Mouse (Mus musculus): ENCODE results near the gene R3hdm4. TPM values are rescaled to one million over a fixed set of nuclear protein-coding genes. Genes with fewer than 3 reads are reported as not detected.
A peak's percentile ranks its signal among the peaks of the same experiment; 100 is the strongest.

Gene R3hdm4
- total and polyA plus RNA-seq, 3 experiments, result 10.5 to 59.4 (median 22.3) TPM

DNA sequence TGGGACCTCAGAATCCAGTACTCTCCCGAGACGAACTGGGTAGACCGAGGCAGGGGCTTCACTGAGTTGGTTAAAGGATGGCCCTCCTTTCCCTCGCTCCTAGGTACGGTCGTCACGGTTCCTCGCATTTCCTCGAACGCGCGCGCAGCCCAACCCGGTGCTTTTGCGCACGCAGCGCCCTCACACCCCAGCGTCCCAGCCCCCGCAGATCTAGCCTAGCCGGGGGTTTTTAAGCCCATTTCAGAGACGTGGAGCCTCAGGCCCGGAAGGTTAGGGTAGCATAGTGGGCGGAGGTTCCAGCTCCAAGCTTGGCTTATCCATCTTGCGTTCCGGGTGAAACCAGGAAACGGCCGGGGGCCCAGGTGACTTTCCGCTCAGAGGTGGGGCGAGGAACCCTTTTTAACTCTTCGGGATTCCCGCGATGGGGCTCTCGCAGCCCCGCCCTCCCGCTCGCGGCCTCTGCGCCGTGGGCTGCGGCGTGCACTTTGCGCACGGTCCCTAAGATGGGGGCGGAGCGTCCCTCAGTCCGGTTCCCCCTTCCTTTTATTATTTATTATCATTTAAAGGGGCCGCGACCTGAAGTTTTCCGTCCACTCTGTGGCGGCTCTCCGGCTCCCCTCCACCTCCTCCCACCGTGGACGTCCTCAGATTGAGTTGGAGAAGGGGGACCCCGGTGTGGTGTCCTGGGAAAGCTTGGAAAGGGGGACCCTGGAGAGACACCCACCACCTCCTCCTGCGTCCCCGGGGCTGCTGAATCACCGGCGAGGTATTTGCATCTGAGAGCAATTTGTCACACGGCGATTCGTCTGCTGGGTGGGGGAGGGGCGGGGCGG, 5.7 kb upstream of the R3hdm4 start, which contains the start of gene Arid3a (continued):
- TF ChIP-seq HCFC1 (IDR thresholded peaks at IDR 0.05; ENCODE audit: low read depth, low read length) (peak; percentile 74), MXI1 (IDR thresholded peaks at IDR 0.05; ENCODE audit: low read depth, low read length) (peak; percentile 80), SIN3A (IDR thresholded peaks at IDR 0.05; ENCODE audit: low read length) (peak; percentile 96), GABPA (IDR thresholded peaks at IDR 0.05; ENCODE audit: insufficient replicate concordance, low read depth, low read length) (no peak), POLR2A (IDR thresholded peaks at IDR 0.05; ENCODE audit: low read depth, low read length) (peak; percentile 69), ZKSCAN1 (IDR thresholded peaks at IDR 0.05; ENCODE audit: borderline replicate concordance, low read depth, low read length) (no peak), IRF4 (IDR thresholded peaks at IDR 0.05; ENCODE audit: low read depth, low read length) (peak; percentile 71), JUN (IDR thresholded peaks at IDR 0.05; ENCODE audit: insufficient read depth, low read depth, low read length) (no peak), E2F4 (IDR thresholded peaks at IDR 0.05; ENCODE audit: insufficient replicate concordance, low read depth, low read length) (peak; percentile 86; the same call in 1 of the 2 replicates)

DNA sequence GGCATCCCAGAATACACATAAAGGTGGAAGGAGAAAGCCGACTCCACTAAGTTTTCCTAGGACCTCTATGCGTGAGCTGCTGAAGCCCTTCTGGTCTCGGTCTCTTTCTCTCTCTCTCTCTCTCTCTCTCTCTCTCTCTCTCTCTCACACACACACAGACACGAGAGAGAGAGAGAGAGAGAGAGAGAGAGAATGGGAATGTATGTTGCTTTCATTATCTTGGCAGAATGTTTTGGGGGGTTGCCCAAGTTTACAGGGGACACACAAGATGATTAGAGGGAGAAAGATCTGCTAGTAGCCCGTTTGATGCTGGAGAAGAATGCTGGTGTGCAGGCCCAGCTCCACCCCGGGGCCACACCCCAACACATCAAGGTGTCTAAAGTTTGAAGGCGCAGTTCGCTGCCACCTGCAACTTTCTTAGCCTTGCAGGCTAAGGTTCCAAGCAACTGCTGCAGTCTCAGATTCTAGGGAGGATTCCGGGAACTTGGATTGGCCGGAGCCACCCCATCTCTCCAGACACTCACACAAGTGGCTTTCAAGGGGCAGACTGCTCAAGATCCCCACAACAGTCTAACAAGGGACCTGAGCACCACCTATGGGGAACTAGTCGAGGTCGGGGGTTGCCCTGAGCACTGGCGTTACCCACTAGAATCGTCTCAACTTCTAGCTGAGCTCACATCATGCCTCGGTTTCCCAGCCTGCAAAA, 4.9 kb upstream of the R3hdm4 start:
- H3K4me1 ChIP-seq (ENCODE audit: control insufficient read depth in 1 of 2, insufficient read depth in 2 of 2), result peaks cover 3 to 46% of the 10 kb centered on the region in 2 experiments
- dilution Hi-C loops (cut with MboI; ENCODE audit: extremely low pct_ligation_motif_present, extremely low pct_unique_long_range_greater_than_20kb, low sequenced_read_pairs), result no loop called here
- DNase-seq (ENCODE audit: extremely low read depth), result peak; percentile 46

GRCm38 (mm10) chr10:79924998-79925784, 4.2 kb upstream of the R3hdm4 start:
- H3K27ac ChIP-seq (ENCODE audit: insufficient read depth, low read depth), result peak overlapping the region; percentile 81; the same call in 1 of the 2 replicates
- in situ Hi-C loops (cut with MboI; ENCODE audit: low pct_ligation_motif_present, low pct_unique_long_range_greater_than_20kb, low sequenced_read_pairs) (loop anchor here (5.0 kb wide), 3 partner anchors 33 to 93 kb away; partner anchors contain the start of genes Cfd and Wdr18), dilution Hi-C loops (cut with MboI; ENCODE audit: extremely low pct_ligation_motif_present, extremely low pct_unique_long_range_greater_than_20kb, low sequenced_read_pairs) (no loop called here)
- peaks cover 0 to 6% of the 10 kb centered on the region in 2 experiments for H3K36me3 ChIP-seq (replicated peaks in 1 of 2; ENCODE audit: control insufficient read depth in 1 of 2, insufficient read depth in 1 of 2, low read length in 1 of 2)
- DNase-seq (ENCODE audit: extremely low read depth), result peak; percentile 81
- H3K79me2 ChIP-seq (replicated peaks; ENCODE audit: control insufficient read depth, extremely low read depth, insufficient read depth, poor library complexity, severe bottlenecking), result peaks cover 33% of the 10 kb centered on the region
- no peaks in the 10 kb centered on the region for H3K27me3 ChIP-seq (replicated peaks)
- H3K9ac ChIP-seq (ENCODE audit: insufficient read depth, low read depth), result peak overlapping the region; percentile 75; the same call in 1 of the 2 replicates
- H3K4me1 ChIP-seq (ENCODE audit: control insufficient read depth in 1 of 2, insufficient read depth in 2 of 2), result peaks cover 2 to 38% of the 10 kb centered on the region in 2 experiments
- no peak overlapping the region for H3K4me3 ChIP-seq (replicated peaks in 1 of 3; ENCODE audit: low read depth in 2 of 3, low read length in 2 of 3, poor library complexity in 1 of 3)
- peak overlapping the region; percentile 92 for H3K4me2 ChIP-seq (ENCODE audit: insufficient read depth, low read depth, poor library complexity, severe bottlenecking)
- H3K9me3 ChIP-seq (replicated peaks; ENCODE audit: low read length), result peaks cover 4% of the 10 kb centered on the region
- peak; percentile 60; the same call in 1 of the 2 replicates for TF ChIP-seq MAZ (IDR thresholded peaks at IDR 0.05; ENCODE audit: low read depth, low read length)
- no peak for TF ChIP-seq ZKSCAN1 (IDR thresholded peaks at IDR 0.05; ENCODE audit: borderline replicate concordance, low read depth, low read length)
- peak; percentile 86 for TF ChIP-seq IRF4 (IDR thresholded peaks at IDR 0.05; ENCODE audit: low read depth, low read length)
- peak; percentile 99 for TF ChIP-seq ZC3H11A (IDR thresholded peaks at IDR 0.05; ENCODE audit: low read depth, low read length)
- TF ChIP-seq JUN (IDR thresholded peaks at IDR 0.05; ENCODE audit: insufficient read depth, low read depth, low read length), result no peak
- no peak; the same call in 1 of the 2 replicates for TF ChIP-seq JUND (conservative IDR thresholded peaks at IDR 0.05; ENCODE audit: low read depth, low read length)
- peak; percentile 94 to 100 for TF ChIP-seq CTCF (conservative IDR thresholded peaks at IDR 0.05 in 1 of 2, IDR thresholded peaks at IDR 0.05 in 1 of 2; ENCODE audit: low read depth in 2 of 2, low read length in 2 of 2)
- peak; percentile 90 for TF ChIP-seq MEF2A (IDR thresholded peaks at IDR 0.05; ENCODE audit: borderline replicate concordance, low read depth, low read length)
- TF ChIP-seq CHD1 (IDR thresholded peaks at IDR 0.05; ENCODE audit: low read depth, low read length), result no peak
- TF ChIP-seq EP300 (IDR thresholded peaks at IDR 0.05; ENCODE audit: low read length), result peak; percentile 53
- TF ChIP-seq BHLHE40 (IDR thresholded peaks at IDR 0.05; ENCODE audit: low read depth, low read length), result 0 out of 2 replicates have a peak, but pooled peaks have one; percentile 41
- peak; percentile 94 for TF ChIP-seq SIN3A (IDR thresholded peaks at IDR 0.05; ENCODE audit: low read length)
- TF ChIP-seq USF1 (IDR thresholded peaks at IDR 0.05; ENCODE audit: low read depth, low read length), result no peak
- TF ChIP-seq ETS1 (conservative IDR thresholded peaks at IDR 0.05; ENCODE audit: low read depth, low read length), result peak; percentile 56; the same call in 1 of the 2 replicates
- peak; percentile 61 for TF ChIP-seq ELF1 (IDR thresholded peaks at IDR 0.05; ENCODE audit: low read depth, low read length)

More for the DNA sequence above, 4.9 kb upstream of the R3hdm4 start:
- peak overlapping the region; percentile 75 for H3K9ac ChIP-seq (ENCODE audit: insufficient read depth, low read depth)
- peaks cover 5 to 13% of the 10 kb centered on the region in 2 experiments for H3K36me3 ChIP-seq (replicated peaks in 1 of 2; ENCODE audit: control insufficient read depth in 1 of 2, insufficient read depth in 1 of 2, low read length in 1 of 2)
- H3K4me2 ChIP-seq (ENCODE audit: insufficient read depth, low read depth, poor library complexity, severe bottlenecking), result peak overlapping the region; percentile 92
- no peaks in the 10 kb centered on the region for H3K27me3 ChIP-seq (replicated peaks)
- peak overlapping the region; percentile 81 for H3K27ac ChIP-seq (ENCODE audit: insufficient read depth, low read depth)
- TF ChIP-seq E2F4 (IDR thresholded peaks at IDR 0.05; ENCODE audit: insufficient replicate concordance, low read depth, low read length) (no peak), EP300 (IDR thresholded peaks at IDR 0.05; ENCODE audit: low read length) (0 out of 2 replicates have a peak, but pooled peaks have one; percentile 8), CHD1 (IDR thresholded peaks at IDR 0.05; ENCODE audit: low read depth, low read length) (peak; percentile 64; the same call in 1 of the 2 replicates), NELFE (IDR thresholded peaks at IDR 0.05; ENCODE audit: low read depth, low read length) (no peak), USF2 (conservative IDR thresholded peaks at IDR 0.05; ENCODE audit: low read depth, low read length) (no peak), PAX5 (IDR thresholded peaks at IDR 0.05; ENCODE audit: low read length) (no peak)
- in situ Hi-C loops (cut with MboI; ENCODE audit: low pct_ligation_motif_present, low pct_unique_long_range_greater_than_20kb, low sequenced_read_pairs), result loop anchor here (5.0 kb wide), 2 partner anchors 34 to 36 kb away; partner anchors contain the start of genes Cfd and Wdr18
- H3K4me3 ChIP-seq (replicated peaks in 1 of 3; ENCODE audit: low read depth in 2 of 3, low read length in 2 of 3, poor library complexity in 1 of 3), result peak overlapping the region; percentile 61 to 96 (median 63)
- peaks cover 4% of the 10 kb centered on the region for H3K9me3 ChIP-seq (replicated peaks; ENCODE audit: low read length)
- peaks cover 40% of the 10 kb centered on the region for H3K79me2 ChIP-seq (replicated peaks; ENCODE audit: control insufficient read depth, extremely low read depth, insufficient read depth, poor library complexity, severe bottlenecking)

All from CH12.LX (cell line).